Mouse (Mus musculus): ENCODE measurements around the gene Rwdd2a. TPM values are rescaled to one million over a fixed set of nuclear protein-coding genes. Genes with fewer than 3 reads are reported as not detected.

Gene Rwdd2a
- polyA plus RNA-seq, 1 experiment from 2014 or later = 42.6 TPM

Other genes starting within 250 kb of the Rwdd2a start
- 5.9 and 7.4 TPM in 2 replicates for gene Ube2cbp, start 107.0 kb upstream of the Rwdd2a start, polyA plus RNA-seq (2015; fragmentation: Nextera tagmentation; extraction: Ambion mirVana)
- gene Dop1a, start 104.8 kb upstream of the Rwdd2a start, polyA plus RNA-seq (2015; fragmentation: Nextera tagmentation; extraction: Ambion mirVana) = 29.5 and 30.7 TPM in 2 replicates
- 32.0 and 32.2 TPM in 2 replicates for gene Pgm3, start 149 bp upstream of the Rwdd2a start, polyA plus RNA-seq (2015; fragmentation: Nextera tagmentation; extraction: Ambion mirVana)
- gene Me1, start 124.0 kb downstream of the Rwdd2a start, polyA plus RNA-seq (2015; fragmentation: Nextera tagmentation; extraction: Ambion mirVana) = 47.1 and 54.1 TPM in 2 replicates
- 11.0 and 12.4 TPM in 2 replicates for gene Prss35, start 171.7 kb downstream of the Rwdd2a start, polyA plus RNA-seq (2015; fragmentation: Nextera tagmentation; extraction: Ambion mirVana)